Mouse (Mus musculus): ENCODE data around the gene Heph.
"Not testable (repeated sequence)": the region's sequence is repeated elsewhere in the genome, so short reads cannot be mapped to it uniquely, and the experiment has no call there.

Heph gene

DNA sequence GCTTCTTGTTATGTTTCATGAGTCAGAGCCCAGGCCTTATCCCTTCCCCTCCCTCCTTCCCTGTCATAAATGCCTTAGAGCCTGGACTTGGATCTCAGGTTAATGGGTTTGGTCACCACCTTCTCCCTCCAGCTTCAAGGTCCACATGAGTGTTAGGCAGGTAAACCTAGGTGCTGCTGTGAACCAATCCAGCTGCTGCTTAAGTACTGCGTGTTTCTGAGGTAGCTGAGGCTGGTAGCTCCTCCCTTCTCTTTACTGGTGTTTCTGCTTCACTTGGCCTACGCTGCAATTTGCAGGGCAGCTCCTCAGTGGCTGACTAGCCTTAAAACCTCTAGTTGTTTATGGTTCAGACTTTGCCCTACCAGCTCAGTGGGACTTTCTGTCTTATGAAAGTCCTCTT, at the start of gene Heph:
TSS of gene Heph (plus strand) at position 211 of the 400 bp plus-strand sequence.
- no peak for DNase-seq (ENCODE audit: low spot score)

DNA sequence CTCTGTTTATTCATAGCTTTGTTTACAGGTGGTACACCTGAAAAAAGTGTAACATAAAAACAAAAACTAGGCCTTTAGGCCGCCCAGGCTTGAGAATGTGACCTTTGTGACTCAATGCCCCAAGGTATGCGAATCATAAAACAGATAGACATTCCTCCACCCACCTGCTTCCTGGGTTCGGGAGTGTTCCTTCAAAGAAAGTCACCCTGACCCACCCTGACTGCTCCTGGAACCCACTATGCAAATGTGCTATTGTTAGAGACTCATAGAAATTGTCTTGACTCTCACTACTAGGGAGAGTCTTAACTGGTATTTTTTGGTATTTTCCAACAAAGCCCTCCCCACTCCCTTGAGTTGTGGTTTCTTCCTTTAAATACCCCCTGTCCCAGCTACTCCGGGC, 39.8 kb upstream of the Heph start:
- not testable (repeated sequence) for DNase-seq (ENCODE audit: low spot score)

DNA sequence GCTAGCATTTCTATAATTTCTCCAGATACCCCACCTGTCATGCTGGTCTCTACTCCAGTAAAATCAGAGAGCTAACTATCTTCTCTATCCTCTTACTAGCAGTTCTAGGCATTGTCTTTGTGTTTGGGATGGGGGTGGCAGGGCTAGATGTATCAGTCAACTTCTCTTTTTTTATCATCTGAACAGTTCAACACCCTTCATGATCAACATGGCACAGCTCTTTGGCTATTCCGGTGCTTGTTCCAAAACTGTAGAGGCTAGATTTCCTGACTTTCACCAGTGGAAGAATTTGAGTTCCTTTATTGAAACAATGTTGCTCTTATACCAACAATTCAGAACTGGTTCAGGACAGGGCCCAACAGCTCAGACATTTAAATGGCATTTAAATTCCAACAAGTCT, 38.2 kb upstream of the Heph start:
- DNase-seq (ENCODE audit: low spot score) = no peak

DNA sequence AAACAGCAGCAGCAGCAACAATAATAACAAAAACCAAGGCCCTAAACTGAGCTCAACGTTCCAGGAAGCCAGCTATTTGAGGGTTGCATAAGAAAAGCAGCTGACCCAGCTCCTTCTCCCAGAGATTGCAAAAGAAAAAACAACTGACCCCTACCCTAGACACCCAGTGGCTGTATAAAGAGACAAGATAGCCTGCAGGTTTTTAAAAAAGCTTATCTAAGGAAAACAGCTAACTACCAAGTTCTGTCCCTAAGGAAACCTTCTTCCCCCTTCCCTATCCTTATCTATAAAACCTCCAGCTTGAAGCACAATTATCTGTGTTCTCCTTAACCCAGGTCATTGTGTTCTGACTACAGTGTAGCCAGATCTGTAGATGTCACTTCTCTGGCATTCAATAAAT, 37.4 kb upstream of the Heph start:
- no peak for DNase-seq (ENCODE audit: low spot score)

DNA sequence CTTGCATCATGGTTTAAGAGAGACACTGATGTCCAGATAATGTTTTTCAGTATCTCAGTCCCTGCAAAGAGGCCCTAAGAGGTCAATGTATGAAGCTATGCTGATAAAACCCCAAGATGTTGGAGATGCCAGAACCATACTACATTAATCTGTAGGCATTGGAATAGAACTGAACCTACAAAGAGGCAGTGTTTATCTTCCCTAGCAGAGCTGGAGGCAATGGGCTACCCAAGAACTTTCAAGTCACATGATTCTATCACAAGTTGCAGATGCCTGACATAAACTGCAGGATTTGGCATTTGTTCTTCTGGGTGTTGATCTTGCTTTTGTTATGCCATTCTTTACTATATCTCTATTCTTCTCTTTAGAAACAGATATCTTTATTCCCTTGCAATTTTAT, 35.8 kb upstream of the Heph start:
- no peak for DNase-seq (ENCODE audit: low spot score)

DNA sequence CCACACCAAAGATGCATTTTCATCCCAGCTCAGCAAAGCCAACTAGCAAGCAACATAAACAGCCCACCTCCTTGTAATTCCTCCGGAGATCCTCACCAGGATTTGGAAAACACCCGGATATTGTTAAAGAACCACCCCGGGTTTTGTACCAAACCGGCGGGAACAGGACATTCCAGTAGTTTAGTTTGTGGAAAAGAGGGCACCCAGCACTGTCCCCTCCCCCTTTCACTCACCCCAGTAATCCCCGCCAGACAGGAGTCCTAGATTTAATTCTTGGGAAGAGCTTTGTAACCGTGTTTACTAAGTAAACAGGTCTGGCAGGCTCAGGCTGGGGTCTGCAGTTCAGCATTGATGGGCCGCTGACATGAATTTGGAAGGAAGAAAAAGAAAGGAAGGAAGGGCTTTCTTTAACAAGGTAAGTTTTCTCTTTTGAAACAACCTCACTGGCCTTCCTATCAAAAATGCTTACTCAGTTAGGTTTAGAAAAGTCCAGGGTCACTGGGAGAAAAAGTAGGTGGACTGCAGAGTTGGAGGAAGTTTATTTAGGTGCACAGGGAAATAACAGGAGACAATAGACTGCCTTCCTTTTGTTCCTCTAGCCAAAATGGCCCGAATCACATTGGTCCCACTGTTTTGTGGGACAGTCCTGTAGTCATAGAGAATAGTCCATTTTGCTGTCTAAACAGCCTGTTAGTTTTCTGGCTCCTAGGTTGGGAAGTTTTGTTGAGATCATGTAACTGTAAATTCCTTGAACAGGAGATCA, 1.2 kb downstream of the Heph start, which contains the start of gene Hsf3:
TSS of gene Hsf3 (minus strand) at position 94 of the 763 bp plus-strand sequence.
- no peak for DNase-seq (ENCODE audit: low spot score)

DNA sequence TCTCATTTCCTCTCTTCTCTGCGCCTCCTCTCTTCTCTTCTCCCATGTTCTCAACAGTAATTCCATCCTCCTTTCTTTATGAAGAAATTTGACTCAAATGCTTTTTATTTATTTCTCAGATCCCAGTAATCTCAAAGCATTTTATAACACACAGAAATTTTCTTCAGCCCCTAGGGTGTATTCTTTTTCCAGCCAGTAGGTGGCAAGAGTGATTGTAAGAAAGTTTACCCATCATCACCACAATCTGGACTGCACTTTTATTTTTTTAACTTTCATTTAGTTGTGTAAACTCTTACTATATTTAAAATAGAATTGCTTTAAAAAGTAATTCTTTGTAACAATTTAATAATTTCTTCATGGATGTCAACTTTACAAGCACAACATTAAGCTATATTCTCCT, 46.4 kb downstream of the Heph start:
- DNase-seq (ENCODE audit: low spot score) = no peak
